Mouse (Mus musculus): ENCODE results near the gene Cox16. TPM values are rescaled to one million over a fixed set of nuclear protein-coding genes. Genes with fewer than 3 reads are reported as not detected.
"Not testable (repeated sequence)": the region's sequence is repeated elsewhere in the genome, so short reads cannot be mapped to it uniquely, and the experiment has no call there.

The Cox16 gene
- polyA plus RNA-seq (2015; fragmentation: Nextera tagmentation; extraction: Ambion mirVana), result 132 and 153 TPM in 2 replicates

DNA sequence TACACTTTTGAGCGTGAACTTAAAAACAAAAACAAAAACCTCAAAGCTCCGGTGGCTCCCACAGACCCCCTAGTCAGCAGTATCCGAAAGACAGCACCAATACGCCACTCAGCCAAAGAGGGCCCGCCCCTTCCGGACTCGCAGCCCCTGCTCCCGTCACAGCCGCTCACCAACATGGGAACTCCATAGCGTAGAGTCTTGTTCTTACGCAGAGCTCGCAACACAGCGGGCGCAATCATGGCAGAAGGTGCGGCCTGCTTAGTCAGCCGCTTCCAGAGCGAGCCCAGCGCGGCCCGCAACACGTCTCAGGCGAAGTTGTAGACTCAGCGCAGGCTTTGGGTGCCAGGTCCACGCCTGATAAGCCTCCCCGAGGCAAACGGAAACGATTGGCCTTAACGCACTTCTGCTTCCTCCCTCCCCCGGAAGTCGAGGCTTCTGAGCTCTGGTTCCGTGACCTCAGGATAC lies at the start of gene Cox16:
TSS of gene Cox16 (minus strand) at position 401 of the 465 bp plus-strand sequence.
- Histone ChIP-seq H3K9me3 (replicated peaks; ENCODE audit: control insufficient read depth, low read length) (no peaks in the 10 kb centered on the region), H3K4me3 (replicated peaks; ENCODE audit: low read length) (peak within 1 kb of the TSS; percentile 73), H3K27ac (ENCODE audit: low read length) (peak within 1 kb of the TSS; percentile 97), H3K4me2 (ENCODE audit: low read depth, low read length) (peak within 1 kb of the TSS; percentile 67), H3K9ac (ENCODE audit: low read length) (peak within 1 kb of the TSS; percentile 83), H3K36me3 (ENCODE audit: control insufficient read depth, insufficient read depth, low read length) (no peaks in the 10 kb centered on the region), H3K4me1 (ENCODE audit: control insufficient read depth, insufficient read depth, low read length) (no peaks in the 10 kb centered on the region), H3K27me3 (ENCODE audit: control insufficient read depth, insufficient read depth, low read length) (no peaks in the 10 kb centered on the region)
- WGBS, result under 1% methylated on average over 31 of the region's 31 CpGs
- ATAC-seq (ENCODE audit: insufficient read depth, low FRiP score), result peak; percentile 97

DNA sequence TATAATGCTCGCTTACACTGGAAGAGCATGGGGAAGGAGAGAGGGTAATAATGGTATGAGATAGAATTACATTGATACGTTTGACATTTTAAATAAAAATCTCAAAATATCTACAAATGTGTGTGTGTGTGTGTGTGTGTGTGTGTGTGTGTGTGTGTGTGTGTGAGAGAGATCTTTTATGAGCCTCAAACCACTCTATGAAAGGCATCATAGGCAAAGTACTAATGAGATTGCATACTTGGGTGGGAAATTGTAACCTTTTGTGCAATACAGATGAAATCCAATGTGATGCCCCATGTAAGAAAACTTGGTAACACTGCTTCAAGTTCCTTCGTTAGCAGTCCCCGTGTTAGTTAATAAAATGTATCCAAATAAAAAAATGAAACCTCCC lies 48.1 kb upstream of the Cox16 start:
- H3K9ac ChIP-seq (ENCODE audit: low read length), result peak overlapping the region; percentile 87; the same call in 1 of the 2 replicates
- peak; percentile 36; the same call in 1 of the 2 replicates for ATAC-seq (ENCODE audit: insufficient read depth, low FRiP score)
- WGBS, result 35% methylated on average over 4 of the region's 4 CpGs

DNA sequence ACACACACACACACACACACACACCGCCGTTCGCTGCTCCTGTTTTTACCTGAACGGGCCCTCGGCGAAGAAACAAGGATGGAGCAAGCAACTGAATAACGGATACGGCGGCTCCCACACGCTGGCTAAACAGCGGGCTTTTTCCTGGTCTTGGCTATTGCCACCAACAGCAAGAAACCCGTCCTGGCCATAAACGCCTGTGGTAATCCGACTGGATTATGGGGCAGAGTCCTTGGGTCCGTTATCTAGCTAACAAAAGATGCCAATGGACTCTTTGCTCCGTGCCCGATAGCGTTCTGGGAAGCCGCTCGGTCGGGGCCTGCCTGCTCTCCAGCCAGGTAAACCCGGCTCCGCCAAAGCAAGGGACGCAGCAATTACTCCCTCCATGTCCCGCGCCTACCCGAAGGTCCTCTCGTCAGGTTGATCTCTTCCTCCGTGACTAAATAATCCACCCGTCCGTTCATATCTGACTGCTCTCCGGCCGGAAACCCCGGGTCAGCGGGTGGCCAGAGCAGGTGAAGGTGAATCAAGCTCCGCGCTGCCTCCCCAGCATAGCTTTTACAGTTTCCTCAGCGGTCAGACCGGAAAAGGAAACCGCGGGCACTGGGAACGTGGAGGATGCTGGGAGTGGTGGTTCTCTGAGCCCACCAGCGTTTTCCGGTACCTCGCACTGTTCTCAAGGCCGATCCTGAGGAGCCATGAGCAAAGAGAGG lies 47.5 kb upstream of the Cox16 start, which contains the start of the genes Gm20498 and Synj2bp:
TSS of gene Gm20498 (minus strand) at position 590 of the 713 bp plus-strand sequence.
TSS of gene Synj2bp (minus strand) at position 596 of the 713 bp plus-strand sequence.
- Histone ChIP-seq H3K4me3 (replicated peaks; ENCODE audit: low read length) (peak within 1 kb of the TSS; percentile 67), H3K9ac (ENCODE audit: low read length) (peak within 1 kb of the TSS; percentile 87), H3K4me1 (ENCODE audit: control insufficient read depth, insufficient read depth, low read length) (peaks cover 9% of the 10 kb centered on the region; the same call in 1 of the 2 replicates), H3K27ac (ENCODE audit: low read length) (peak within 1 kb of the TSS; percentile 25), H3K27me3 (ENCODE audit: control insufficient read depth, insufficient read depth, low read length) (no peaks in the 10 kb centered on the region), H3K4me2 (ENCODE audit: low read depth, low read length) (peak within 1 kb of the TSS; percentile 74), H3K9me3 (replicated peaks; ENCODE audit: control insufficient read depth, low read length) (no peaks in the 10 kb centered on the region), H3K36me3 (ENCODE audit: control insufficient read depth, insufficient read depth, low read length) (no peaks in the 10 kb centered on the region)
- peak; percentile 92 for ATAC-seq (ENCODE audit: insufficient read depth, low FRiP score)
- under 1% methylated on average over 46 of the region's 46 CpGs for WGBS

More for the DNA sequence above, 48.1 kb upstream of the Cox16 start:
- peaks cover 8% of the 10 kb centered on the region; the same call in 1 of the 2 replicates for H3K4me1 ChIP-seq (ENCODE audit: control insufficient read depth, insufficient read depth, low read length)
- H3K27me3 ChIP-seq (ENCODE audit: control insufficient read depth, insufficient read depth, low read length), result no peaks in the 10 kb centered on the region
- H3K27ac ChIP-seq (ENCODE audit: low read length), result no peak overlapping the region
- peak overlapping the region; percentile 67 for H3K4me3 ChIP-seq (replicated peaks; ENCODE audit: low read length)
- H3K36me3 ChIP-seq (ENCODE audit: control insufficient read depth, insufficient read depth, low read length), result no peaks in the 10 kb centered on the region
- peak overlapping the region; percentile 74 for H3K4me2 ChIP-seq (ENCODE audit: low read depth, low read length)
- H3K9me3 ChIP-seq (replicated peaks; ENCODE audit: control insufficient read depth, low read length), result no peaks in the 10 kb centered on the region

DNA sequence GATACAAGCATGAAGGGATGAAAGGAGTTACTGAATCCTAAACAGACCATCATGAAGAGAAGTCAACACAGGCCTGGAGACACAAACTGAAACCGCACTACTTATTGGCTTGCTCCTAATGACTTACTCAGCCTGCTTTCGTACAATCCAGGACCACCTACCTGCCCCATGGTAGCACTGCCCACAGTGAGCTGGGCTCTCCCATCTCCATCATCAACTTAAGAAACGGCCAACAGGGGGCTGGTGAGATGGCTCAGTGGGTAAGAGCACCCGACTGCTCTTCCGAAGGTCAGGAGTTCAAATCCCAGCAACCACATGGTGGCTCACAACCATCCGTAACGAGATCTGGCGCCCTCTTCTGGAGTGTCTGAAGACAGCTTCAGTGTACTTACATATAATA lies 45.7 kb upstream of the Cox16 start:
- not testable (repeated sequence) for H3K4me3 ChIP-seq (replicated peaks; ENCODE audit: low read length); H3K4me2 ChIP-seq (ENCODE audit: low read depth, low read length); H3K27ac ChIP-seq (ENCODE audit: low read length); H3K9me3 ChIP-seq (replicated peaks; ENCODE audit: control insufficient read depth, low read length); H3K36me3 ChIP-seq (ENCODE audit: control insufficient read depth, insufficient read depth, low read length); H3K9ac ChIP-seq (ENCODE audit: low read length); H3K27me3 ChIP-seq (ENCODE audit: control insufficient read depth, insufficient read depth, low read length); H3K4me1 ChIP-seq (ENCODE audit: control insufficient read depth, insufficient read depth, low read length); ATAC-seq (ENCODE audit: insufficient read depth, low FRiP score)
- 80% methylated on average over 7 of the region's 8 CpGs for WGBS

DNA sequence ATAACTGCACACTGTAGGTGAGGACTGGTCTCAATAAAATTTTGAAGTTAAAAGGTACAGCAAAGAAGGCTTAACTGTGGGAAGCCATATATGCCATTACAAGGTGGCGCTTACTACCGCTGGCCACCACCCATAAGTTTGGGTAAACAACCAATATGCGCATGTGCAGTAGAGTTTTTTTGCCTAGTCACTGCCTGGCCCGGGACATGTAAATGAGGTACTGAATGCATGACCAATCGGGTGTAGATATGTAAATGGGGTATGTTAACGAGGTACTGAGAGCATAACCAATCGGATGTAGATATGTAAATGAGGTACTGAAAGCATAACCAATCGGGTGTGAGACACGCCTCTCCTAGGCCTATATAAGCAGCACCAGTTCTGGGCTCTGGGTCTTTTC lies 12.0 kb upstream of the Cox16 start:
- H3K27me3 ChIP-seq (ENCODE audit: control insufficient read depth, insufficient read depth, low read length); H3K4me1 ChIP-seq (ENCODE audit: control insufficient read depth, insufficient read depth, low read length); H3K9ac ChIP-seq (ENCODE audit: low read length); H3K4me2 ChIP-seq (ENCODE audit: low read depth, low read length); H3K27ac ChIP-seq (ENCODE audit: low read length); ATAC-seq (ENCODE audit: insufficient read depth, low FRiP score); H3K4me3 ChIP-seq (replicated peaks; ENCODE audit: low read length); H3K36me3 ChIP-seq (ENCODE audit: control insufficient read depth, insufficient read depth, low read length); H3K9me3 ChIP-seq (replicated peaks; ENCODE audit: control insufficient read depth, low read length): not testable (repeated sequence)
- WGBS, result 96% methylated on average over 9 of the region's 9 CpGs

DNA sequence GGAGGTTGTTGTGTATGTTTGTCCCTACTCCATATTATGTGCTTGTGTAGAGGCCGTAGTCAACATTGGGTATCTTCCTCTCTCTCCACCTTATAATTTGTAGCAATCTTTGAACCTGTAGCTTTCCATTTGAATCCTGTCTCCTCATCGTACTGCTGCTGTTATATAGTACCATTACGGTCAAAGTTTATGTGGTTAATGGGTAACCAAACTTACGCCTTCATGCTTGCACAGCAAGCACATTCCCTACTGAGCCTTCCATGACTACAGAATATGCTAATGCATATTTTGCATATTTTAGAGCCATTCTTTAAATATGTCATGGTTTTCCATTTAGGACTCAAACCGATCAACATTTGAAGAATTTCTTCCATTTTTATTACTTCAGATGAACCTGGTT lies 5.6 kb upstream of the Cox16 start:
- Histone ChIP-seq H3K4me1 (ENCODE audit: control insufficient read depth, insufficient read depth, low read length) (no peaks in the 10 kb centered on the region), H3K9ac (ENCODE audit: low read length) (no peak overlapping the region), H3K4me3 (replicated peaks; ENCODE audit: low read length) (no peak overlapping the region), H3K27ac (ENCODE audit: low read length) (no peak overlapping the region), H3K9me3 (replicated peaks; ENCODE audit: control insufficient read depth, low read length) (no peaks in the 10 kb centered on the region), H3K27me3 (ENCODE audit: control insufficient read depth, insufficient read depth, low read length) (no peaks in the 10 kb centered on the region), H3K36me3 (ENCODE audit: control insufficient read depth, insufficient read depth, low read length) (no peaks in the 10 kb centered on the region), H3K4me2 (ENCODE audit: low read depth, low read length) (no peak overlapping the region)
- ATAC-seq (ENCODE audit: insufficient read depth, low FRiP score), result no peak
- WGBS, result 85% methylated on average over 5 of the region's 5 CpGs

DNA sequence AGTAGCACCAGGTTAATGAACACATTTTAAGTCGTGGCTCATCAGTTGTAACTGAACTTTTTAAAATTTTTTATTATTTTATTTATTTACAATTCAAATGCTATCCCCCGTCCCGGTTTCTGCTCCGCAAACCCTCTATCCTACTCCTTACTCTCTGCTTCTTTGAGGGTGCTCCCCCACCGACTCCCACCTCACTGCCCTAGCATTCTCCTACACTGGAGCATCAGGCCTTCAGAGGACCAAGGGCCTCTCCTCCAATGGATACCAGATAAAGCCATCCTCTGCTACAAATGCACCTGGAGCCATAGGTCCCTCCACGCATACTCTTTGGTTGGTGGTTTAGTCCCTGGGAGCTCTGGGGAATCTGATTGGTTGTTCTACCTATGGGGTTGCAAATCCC lies 384 bp upstream of the Cox16 start:
- Histone ChIP-seq H3K9me3 (replicated peaks; ENCODE audit: control insufficient read depth, low read length) (no peaks in the 10 kb centered on the region), H3K36me3 (ENCODE audit: control insufficient read depth, insufficient read depth, low read length) (no peaks in the 10 kb centered on the region), H3K4me3 (replicated peaks; ENCODE audit: low read length) (peak overlapping the region; percentile 73), H3K4me2 (ENCODE audit: low read depth, low read length) (peak overlapping the region; percentile 67), H3K4me1 (ENCODE audit: control insufficient read depth, insufficient read depth, low read length) (no peaks in the 10 kb centered on the region), H3K27me3 (ENCODE audit: control insufficient read depth, insufficient read depth, low read length) (no peaks in the 10 kb centered on the region), H3K9ac (ENCODE audit: low read length) (peak overlapping the region; percentile 83), H3K27ac (ENCODE audit: low read length) (peak overlapping the region; percentile 97)
- WGBS, result 41% methylated on average over 6 of the region's 6 CpGs
- no peak for ATAC-seq (ENCODE audit: insufficient read depth, low FRiP score)

DNA sequence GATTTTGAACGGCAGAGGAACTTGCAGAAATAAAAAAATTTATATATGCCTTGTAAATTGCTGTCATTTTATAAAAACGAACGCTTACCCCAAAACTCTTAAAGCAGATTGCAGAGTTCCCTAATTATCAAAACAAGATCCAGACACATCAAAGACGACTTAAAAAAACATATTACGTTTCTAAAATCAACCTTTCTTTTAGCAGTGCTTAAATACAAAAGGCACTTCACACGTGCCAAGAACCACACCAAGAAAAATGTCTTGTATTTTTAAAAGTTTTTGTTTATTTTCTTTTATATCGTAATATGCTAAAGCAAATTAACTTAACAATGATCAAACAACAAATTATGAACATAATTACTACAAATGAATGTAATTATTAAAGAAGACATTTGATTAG lies 715 bp downstream of the Cox16 start:
- 3% methylated on average over 7 of the region's 7 CpGs for WGBS
- H3K9me3 ChIP-seq (replicated peaks; ENCODE audit: control insufficient read depth, low read length), result no peaks in the 10 kb centered on the region
- H3K4me1 ChIP-seq (ENCODE audit: control insufficient read depth, insufficient read depth, low read length), result no peaks in the 10 kb centered on the region
- ATAC-seq (ENCODE audit: insufficient read depth, low FRiP score), result no peak
- H3K4me2 ChIP-seq (ENCODE audit: low read depth, low read length), result peak overlapping the region; percentile 67
- peak overlapping the region; percentile 83 for H3K9ac ChIP-seq (ENCODE audit: low read length)
- no peaks in the 10 kb centered on the region for H3K36me3 ChIP-seq (ENCODE audit: control insufficient read depth, insufficient read depth, low read length)
- H3K4me3 ChIP-seq (replicated peaks; ENCODE audit: low read length), result peak overlapping the region; percentile 73
- peak overlapping the region; percentile 97; the same call in 1 of the 2 replicates for H3K27ac ChIP-seq (ENCODE audit: low read length)
- H3K27me3 ChIP-seq (ENCODE audit: control insufficient read depth, insufficient read depth, low read length), result no peaks in the 10 kb centered on the region

DNA sequence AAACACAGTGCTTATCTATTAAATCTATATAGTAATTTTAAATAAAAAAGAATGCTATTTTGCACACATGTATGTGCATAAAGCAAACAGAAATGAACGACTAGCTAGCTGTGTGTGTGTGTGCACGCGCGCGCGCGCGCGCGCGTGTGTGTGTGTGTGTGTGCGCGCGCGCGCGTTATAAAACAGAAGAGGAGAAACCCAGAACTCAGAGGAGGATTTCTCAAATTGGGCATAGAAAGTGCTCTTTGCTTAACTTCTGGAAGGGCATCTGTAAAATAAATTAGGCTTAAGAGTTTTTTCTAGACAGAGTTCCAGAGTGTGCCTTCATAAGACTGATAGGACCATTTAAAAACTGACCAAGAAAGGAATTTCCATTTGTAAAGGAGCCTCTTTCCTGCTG lies 1.3 kb downstream of the Cox16 start:
- peak overlapping the region; percentile 67 for H3K4me2 ChIP-seq (ENCODE audit: low read depth, low read length)
- H3K9me3 ChIP-seq (replicated peaks; ENCODE audit: control insufficient read depth, low read length), result no peaks in the 10 kb centered on the region
- 24% methylated on average over 17 of the region's 17 CpGs for WGBS
- H3K4me1 ChIP-seq (ENCODE audit: control insufficient read depth, insufficient read depth, low read length), result no peaks in the 10 kb centered on the region
- H3K9ac ChIP-seq (ENCODE audit: low read length), result peak overlapping the region; percentile 61; the same call in 1 of the 2 replicates
- no peak for ATAC-seq (ENCODE audit: insufficient read depth, low FRiP score)
- H3K27me3 ChIP-seq (ENCODE audit: control insufficient read depth, insufficient read depth, low read length), result no peaks in the 10 kb centered on the region
- peak overlapping the region; percentile 73 for H3K4me3 ChIP-seq (replicated peaks; ENCODE audit: low read length)
- H3K27ac ChIP-seq (ENCODE audit: low read length), result no peak overlapping the region
- no peaks in the 10 kb centered on the region for H3K36me3 ChIP-seq (ENCODE audit: control insufficient read depth, insufficient read depth, low read length)
